Mouse (Mus musculus): Measurements from ENCODE around the gene Ces1a. TPM values are rescaled to one million over a fixed set of nuclear protein-coding genes. Genes with fewer than 3 reads are reported as not detected.

Gene Ces1a
- not detected in 2 replicates for total RNA-seq (2015)
- not detected in 2 replicates for total RNA-seq (2017)

- ATAC-seq (replicated peaks; ENCODE audit: poor library complexity) = no peak
These were observed at the start of gene Ces1a for GRCm38 (mm10) chr8:93048092-93048491. TSS of gene Ces1a (minus strand) at chr8:93048192.

- ATAC-seq (replicated peaks; ENCODE audit: poor library complexity) = peak; percentile 76
These were observed 47.4 kb upstream of the Ces1a start for GRCm38 (mm10) chr8:93095376-93095775.

GRCm38 (mm10) chr8:93091324-93091723 lies 43.3 kb upstream of the Ces1a start:
- no peak for ATAC-seq (replicated peaks; ENCODE audit: poor library complexity)

GRCm38 (mm10) chr8:93088686-93089122 lies 40.7 kb upstream of the Ces1a start:
- no peak for ATAC-seq (replicated peaks; ENCODE audit: poor library complexity)

- ATAC-seq (replicated peaks; ENCODE audit: poor library complexity) = no peak
These were observed 40.2 kb upstream of the Ces1a start for GRCm38 (mm10) chr8:93088193-93088592.

GRCm38 (mm10) chr8:93079887-93080286 lies 31.9 kb upstream of the Ces1a start, which contains the start of gene Ces1b:
TSS of gene Ces1b (minus strand) at chr8:93080017.
- ATAC-seq (replicated peaks; ENCODE audit: poor library complexity) = no peak

- ATAC-seq (replicated peaks; ENCODE audit: poor library complexity) = no peak
These were observed 27.3 kb upstream of the Ces1a start for GRCm38 (mm10) chr8:93075251-93075650.

- ATAC-seq (replicated peaks; ENCODE audit: poor library complexity) = no peak
These were observed 15.6 kb upstream of the Ces1a start for GRCm38 (mm10) chr8:93063416-93064117.

GRCm38 (mm10) chr8:93059185-93059584 lies 11.2 kb upstream of the Ces1a start:
- peak; percentile 76 for ATAC-seq (replicated peaks; ENCODE audit: poor library complexity)

GRCm38 (mm10) chr8:93055238-93055637 lies 7.2 kb upstream of the Ces1a start:
- no peak for ATAC-seq (replicated peaks; ENCODE audit: poor library complexity)

- ATAC-seq (replicated peaks; ENCODE audit: poor library complexity) = no peak
These were observed 771 bp upstream of the Ces1a start for GRCm38 (mm10) chr8:93048510-93049416.

GRCm38 (mm10) chr8:93043083-93043482 lies 4.9 kb downstream of the Ces1a start:
- no peak for ATAC-seq (replicated peaks; ENCODE audit: poor library complexity)

GRCm38 (mm10) chr8:93040776-93041567 lies 7.0 kb downstream of the Ces1a start:
- no peak for ATAC-seq (replicated peaks; ENCODE audit: poor library complexity)

- ATAC-seq (replicated peaks; ENCODE audit: poor library complexity) = no peak
These were observed 7.7 kb downstream of the Ces1a start for GRCm38 (mm10) chr8:93040256-93040655.

GRCm38 (mm10) chr8:93038831-93039230 lies 9.2 kb downstream of the Ces1a start:
- ATAC-seq (replicated peaks; ENCODE audit: poor library complexity) = no peak

GRCm38 (mm10) chr8:93030664-93031063 lies 17.3 kb downstream of the Ces1a start:
- no peak for ATAC-seq (replicated peaks; ENCODE audit: poor library complexity)

- no peak for ATAC-seq (replicated peaks; ENCODE audit: poor library complexity)
These were observed 26.3 kb downstream of the Ces1a start for GRCm38 (mm10) chr8:93021738-93022137.

GRCm38 (mm10) chr8:93014300-93014699 lies 33.7 kb downstream of the Ces1a start:
- peak; percentile 45 for ATAC-seq (replicated peaks; ENCODE audit: poor library complexity)

- ATAC-seq (replicated peaks; ENCODE audit: poor library complexity) = peak; percentile 33; the same call in 1 of the 2 replicates
These were observed 35.8 kb downstream of the Ces1a start for GRCm38 (mm10) chr8:93012226-93012625.

GRCm38 (mm10) chr8:93011439-93011838 lies 36.6 kb downstream of the Ces1a start:
- ATAC-seq (replicated peaks; ENCODE audit: poor library complexity) = peak; percentile 91

- peak; percentile 76 for ATAC-seq (replicated peaks; ENCODE audit: poor library complexity)
These were observed 37.7 kb downstream of the Ces1a start for GRCm38 (mm10) chr8:93010286-93010685.
